ENCODE assay signal across 16 mouse cellular contexts in the genomic region with DNA sequence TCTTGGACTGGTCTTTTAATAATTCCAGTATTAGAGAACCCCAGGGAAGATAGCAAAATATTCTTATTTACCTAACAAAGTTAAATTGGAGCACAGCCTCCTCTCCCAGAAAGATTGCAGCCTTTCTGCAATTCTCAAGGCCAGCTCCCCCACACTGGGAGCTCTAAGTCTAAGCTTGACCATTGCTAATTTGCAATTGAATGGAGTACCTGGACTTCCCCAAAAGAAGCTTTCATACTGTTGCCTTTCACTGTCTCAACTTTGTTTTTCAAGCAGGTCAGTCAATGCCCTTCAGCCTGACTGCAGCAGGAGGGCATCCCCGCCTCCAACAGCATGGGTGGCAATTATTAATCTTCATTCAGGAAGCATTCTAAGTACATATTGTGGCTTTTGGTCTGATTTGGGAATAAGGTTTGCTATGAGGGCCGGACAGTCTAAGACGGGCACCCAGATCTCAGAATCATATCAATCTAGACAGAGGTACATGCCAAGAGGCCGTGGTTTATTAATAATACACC. TPM values are rescaled to one million over a fixed set of nuclear protein-coding genes. Genes with fewer than 3 reads are reported as not detected.
"Had no signal": no experiment of that assay in that cellular context is flagged by ENCODE, and none has a peak within 500 bp of the region (broad histone marks: within the 10 kb centered on the region; RNA-seq: fewer than 3 reads in every experiment).

No protein-coding gene starts in this region.

RNA-seq across cellular contexts. Expression of a gene that starts 6.8 kb away (rescaled TPM):
- total RNA-seq: megakaryocyte progenitor cell, adult 5-6 weeks; midbrain, postnatal 0 days; monocyte, adult 5-6 weeks; neutrophil, adult 5-6 weeks had no signal
- polyA plus RNA-seq: lung, adult 2 months; lung, embryonic 15.5 days; lung, postnatal 0 days; macrophage; midbrain, embryonic 13.5 days; midbrain, embryonic 15.5 days; midbrain, postnatal 0 days; neural tube, embryonic 12.5 days; neural tube, embryonic 14.5 days; spleen, adult 2 months; stomach, postnatal 0 days; thymus, adult 2 months; urinary bladder, adult 2 months had no signal
